Mouse (Mus musculus): ENCODE measurements around the gene Best2.
A peak's percentile ranks its signal among the peaks of the same experiment; 100 is the strongest.

The Best2 gene

DNA sequence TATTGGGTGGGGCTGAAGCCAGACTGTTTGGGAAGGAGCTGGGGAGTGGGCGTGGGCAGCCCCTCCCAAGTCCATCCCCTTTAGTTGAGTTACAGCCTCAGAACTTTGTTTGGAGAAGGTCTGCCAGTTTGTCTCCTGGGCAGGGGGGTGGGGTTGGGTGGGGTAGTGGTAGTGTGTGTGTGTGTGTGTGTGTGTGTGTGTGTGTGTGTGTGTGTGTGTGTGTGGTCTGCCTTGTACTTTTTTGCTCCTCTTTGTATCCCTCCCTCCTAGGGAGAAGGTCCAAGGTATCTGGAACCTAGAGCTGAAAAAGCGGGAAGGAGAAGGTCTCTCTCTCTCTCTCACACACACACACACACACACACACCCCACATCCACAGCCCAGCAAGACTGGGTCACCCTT is at the start of gene Best2:
Gene Best2 (minus strand): TSS at position 101 of the 400 bp plus-strand sequence.
- DNase-seq: no peak

DNA sequence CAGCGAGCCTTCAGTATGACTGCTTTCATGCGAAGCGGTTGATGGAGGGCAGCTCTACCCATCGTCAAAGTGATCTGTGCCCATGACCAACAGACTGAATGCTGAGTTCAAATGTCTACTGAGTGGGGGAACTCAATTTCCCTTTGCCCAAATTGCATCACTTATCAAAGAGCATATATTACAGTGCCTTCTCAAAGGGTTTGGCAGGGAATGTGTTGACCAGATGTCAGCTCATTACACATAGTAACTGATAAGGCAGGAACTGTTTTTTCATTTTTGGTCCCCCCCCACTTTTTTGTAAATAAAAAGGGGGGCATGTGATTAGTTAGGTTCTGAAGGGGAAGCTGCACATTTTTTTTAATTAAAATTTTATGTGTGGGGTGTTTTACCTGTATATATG is 48.3 kb upstream of the Best2 start:
- DNase-seq: no peak

DNA sequence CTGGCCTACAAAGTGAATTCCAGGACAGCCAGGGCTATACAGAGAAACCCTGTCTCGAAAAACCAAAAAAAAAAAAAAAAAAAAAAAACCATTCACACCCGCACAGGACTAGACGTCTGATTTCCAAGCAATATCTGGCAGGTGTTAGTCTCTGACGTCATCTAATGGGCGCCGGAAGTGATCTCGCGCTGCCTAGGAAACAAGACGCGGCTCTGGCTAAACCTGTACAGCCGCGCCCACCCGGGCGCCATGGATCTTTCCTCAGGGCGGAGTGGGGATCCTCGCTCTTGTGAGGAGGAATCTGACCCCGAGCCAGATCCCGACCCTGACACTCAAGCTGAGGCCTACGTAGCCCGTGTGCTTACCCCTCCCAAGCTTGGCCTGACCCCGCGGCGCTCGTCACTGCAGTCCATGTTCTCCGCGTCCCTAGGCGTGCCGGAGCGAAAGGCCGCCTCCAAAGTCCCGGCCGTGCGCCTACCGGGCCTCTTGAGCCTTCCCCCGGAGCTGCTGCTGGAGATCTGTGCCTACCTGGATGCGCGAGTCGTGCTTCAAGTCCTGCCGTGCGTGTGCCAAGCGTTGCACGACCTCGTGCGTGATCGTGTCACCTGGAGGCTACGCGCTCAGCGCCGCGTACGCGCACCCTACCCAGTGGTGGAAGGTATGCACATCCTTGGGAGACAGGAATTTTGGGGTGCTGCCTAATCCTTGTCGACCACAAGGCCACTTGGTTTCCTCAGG is 45.7 kb upstream of the Best2 start, which contains the start of gene Fbxw9:
Gene Fbxw9 (plus strand): TSS at position 177 of the 738 bp plus-strand sequence.
- peak; percentile 98 for DNase-seq

DNA sequence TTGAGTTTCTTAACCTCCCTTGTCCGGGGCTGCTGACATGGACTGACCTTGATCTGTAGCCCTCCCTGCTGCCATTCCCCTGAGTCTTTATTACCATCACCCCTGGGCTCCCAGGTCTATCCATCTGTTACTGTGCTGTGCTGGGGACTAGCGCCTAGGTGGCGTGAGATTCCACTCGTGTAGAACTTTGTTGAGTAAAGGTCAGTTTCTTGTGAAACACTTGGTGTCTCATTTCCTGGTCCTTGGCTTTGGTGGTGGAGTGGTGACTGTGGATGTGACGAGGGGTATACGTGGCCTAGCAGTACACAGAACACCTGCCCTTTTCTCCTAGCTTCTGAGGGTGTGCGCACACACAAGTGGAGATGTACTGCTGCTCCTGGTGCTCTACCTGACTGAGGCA is 43.0 kb upstream of the Best2 start:
- no peak for DNase-seq

DNA sequence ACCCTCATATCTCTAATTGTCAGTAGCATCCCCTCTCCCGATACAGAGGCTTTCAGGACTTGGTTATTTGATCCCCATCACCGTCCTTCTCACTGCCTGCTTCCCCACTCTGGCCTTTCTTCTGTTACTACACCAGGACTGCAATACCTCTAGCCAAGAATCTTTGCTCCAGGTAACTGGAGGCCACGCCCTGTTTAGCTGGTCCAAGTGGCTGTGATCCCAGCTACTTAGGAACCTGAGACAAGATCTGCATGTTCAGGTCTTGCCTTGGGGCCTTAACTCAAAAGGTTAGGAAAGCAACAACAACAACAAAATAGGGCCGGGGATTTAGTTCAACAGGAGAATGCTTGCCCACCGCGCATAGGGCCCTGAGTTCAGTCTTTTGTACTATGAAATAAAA is 29.3 kb upstream of the Best2 start:
- peak; percentile 10 for DNase-seq

DNA sequence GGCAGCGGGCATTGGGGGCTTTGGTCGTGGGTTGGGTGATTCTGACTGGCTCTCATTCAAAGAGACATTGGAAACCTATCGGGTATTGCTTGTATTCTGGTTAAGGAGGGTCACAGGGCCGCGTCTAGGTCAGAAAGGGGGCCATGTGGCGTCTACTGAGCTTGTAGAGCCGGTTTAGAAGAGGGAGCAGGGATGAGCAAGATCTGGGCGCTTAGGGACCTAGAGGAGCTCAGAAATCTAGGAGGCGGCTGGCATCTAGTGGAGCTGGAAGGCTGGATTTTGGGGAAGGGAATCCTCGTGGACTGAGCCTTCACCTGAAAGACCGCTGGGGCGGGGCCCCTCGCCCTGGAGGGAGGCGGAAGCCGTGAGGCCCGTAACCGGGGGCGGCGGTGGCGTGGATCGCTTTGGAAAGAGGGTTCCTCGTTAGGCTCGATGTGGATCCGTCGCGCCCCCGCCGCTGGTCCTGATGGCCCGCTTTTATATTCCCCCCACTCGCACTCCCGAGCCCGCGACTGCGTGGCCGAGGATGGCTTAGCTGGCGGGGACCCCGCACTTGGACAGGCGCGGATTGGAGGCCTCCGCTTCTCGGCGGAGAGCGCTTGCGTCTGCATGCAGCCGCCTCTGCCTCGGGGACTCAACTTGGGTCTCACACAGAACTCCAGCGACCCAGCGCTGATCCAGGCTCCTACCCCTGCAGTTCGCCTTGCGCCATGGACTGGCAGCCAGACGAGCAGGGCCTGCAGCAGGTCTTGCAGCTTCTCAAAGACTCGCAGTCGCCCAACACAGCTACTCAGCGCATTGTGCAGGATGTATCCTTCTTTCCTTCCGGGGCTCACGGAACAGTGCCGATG is 23.6 kb upstream of the Best2 start:
- peak; percentile 52 for DNase-seq

DNA sequence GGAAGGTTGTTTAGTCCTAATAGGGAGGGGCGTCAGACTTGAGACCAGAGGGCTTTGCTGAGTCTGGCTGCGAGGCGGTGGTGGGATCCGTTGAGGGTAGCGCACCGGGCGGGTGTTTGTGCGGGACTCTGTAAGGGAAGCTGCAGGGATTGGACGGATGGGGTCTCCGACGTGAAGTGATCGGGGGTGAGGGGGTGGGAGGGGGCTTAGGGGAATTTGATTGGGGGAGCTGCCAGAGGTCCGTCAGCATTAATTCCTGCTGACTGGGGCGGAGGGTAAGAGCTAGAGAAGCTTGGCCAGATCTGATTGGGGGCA is 23.0 kb upstream of the Best2 start:
- DNase-seq: no peak

DNA sequence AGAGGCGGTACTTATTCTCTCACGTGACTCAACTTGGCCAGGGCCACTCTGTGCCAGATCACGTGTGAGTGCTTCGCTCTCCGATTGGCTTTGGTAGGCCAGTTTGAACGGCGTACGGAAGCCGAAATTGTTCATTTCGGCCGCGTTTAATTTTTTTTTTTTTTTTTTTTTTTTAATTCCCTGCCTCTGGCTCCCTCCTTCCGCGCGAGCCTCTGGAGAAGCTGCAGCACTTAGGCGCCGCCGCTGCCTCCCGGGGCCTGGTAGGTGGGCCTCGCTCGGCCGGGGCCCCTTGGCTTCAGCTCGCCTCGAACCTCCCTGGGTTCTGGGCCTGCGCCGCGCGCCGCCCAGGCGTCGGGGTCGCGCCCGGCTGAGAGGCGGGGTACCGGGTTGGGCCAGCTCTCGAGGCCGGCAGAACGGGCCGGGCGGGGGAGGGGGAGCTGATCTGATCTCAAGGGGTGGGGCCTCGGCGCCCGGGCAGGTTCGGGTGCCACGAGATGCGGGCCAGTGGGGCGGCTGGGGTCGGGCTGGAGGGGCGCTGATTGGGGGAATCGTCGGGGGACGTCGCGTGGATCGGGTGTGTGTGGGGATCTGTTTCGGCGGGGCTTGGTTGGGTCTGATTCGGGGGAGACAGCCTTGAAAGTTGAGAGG is 22.5 kb upstream of the Best2 start, which contains the start of gene Tnpo2:
Gene Tnpo2 (plus strand): TSS at position 198 of the 648 bp plus-strand sequence.
- peak; percentile 98 for DNase-seq

DNA sequence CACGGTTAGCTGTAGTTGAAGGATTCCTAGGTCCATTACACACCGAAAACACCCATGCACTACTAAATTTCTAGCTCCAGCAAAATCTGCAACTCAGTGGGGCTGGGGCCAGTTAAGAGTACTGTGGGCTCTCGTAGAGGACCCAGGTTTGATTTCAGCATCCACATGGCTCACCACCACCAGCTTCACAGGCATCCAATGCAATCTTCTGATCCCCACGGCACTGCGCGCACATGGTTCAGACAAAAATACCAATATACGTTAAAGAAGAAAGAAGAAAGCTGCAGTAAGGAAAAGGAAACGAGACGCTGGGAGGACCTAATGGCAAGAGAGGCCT is 22.0 kb upstream of the Best2 start:
- DNase-seq: no peak

DNA sequence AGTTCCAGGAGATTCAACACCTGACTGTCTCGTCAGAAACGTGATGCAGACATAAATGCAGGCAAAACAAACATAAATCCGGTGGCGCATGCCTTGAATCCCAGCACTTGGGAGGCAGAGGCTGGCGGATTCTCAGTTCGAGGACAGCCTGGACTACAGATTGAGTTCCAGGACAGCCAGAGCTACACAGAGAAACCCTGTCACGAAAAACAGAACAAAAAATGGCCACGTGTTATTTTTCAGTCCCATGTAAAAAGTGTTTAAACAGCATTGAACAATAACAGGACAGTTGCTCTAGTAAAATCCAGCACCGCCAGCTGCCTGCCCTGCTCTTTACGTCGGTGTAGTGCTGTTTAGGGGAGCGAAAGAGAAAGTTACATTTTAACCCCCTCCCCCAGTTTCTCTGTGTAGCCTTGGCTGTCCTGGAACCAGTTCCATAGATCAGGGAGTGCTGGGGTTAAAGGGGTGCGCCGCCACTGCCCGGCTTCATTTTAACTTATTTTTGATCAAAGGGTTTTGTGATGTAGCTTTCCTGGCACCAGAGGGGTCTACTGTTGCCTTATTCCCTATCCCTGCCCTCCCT is 21.5 kb upstream of the Best2 start:
- DNase-seq: peak; percentile 21

DNA sequence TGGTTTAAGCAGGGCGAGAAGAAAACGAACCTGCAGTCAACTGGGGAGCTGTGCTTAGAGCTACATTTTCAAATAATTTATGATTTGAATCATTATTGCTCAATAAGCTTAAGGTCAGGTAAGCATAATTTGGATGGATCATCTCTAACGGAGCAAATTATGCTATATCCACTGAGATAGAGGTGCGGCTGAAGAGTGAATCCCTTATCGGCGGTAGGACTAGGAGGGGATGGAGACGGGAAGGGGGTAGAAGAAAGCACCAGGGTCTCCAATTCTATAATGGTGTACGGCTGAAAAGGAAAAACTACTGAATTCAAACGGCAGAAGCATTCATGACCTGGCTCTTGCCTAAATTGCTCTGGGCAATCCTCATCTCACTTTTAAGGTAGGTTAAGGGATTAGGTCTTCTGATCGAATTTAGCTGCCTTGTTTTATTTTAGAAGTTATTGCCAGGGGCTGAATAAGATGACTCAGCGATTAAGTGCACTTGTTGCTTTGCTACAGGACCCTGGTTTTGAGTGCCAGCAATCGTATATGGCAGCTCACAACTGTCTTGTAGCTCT is 20.9 kb upstream of the Best2 start:
- no peak for DNase-seq

DNA sequence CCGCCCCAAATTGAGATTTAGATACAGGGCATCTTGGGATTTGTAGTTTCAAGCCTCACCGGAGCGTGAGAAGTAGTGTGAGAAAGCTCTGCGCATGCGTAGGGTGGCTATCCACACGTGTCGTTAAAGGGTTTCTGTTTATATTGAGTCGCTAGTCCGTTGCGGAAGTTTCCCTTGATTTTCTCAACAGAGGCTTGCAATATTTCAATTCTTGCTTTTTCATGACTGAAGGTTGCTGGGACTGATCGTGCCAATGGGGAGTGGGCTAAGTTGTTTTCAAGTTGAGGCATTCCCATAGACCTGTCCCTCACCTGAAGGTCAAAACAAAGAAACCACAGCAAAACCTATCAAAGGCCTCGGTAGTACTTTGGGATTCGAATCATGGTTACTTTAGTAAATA is 20.4 kb upstream of the Best2 start:
- peak; percentile 90 for DNase-seq

DNA sequence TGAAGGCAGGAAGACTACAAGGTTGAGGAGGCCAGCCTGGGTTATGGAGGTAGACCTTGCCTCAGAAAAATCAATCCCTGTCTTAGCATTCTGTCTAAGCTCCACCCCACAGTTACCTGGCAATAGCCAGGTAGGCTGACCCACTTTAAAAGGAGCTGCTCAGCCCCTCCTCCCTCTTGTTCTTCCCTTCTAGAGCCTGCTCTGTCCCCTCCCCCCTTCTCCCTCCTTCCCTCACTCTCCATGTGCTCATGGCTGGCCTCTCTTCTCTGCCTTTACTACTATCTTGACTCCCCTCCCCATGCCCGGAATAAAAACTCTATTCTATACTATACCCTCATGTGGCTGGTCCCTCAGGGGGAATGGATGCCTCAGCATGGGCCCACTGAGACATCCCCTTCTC is 19.5 kb upstream of the Best2 start:
- peak; percentile 64 for DNase-seq

DNA sequence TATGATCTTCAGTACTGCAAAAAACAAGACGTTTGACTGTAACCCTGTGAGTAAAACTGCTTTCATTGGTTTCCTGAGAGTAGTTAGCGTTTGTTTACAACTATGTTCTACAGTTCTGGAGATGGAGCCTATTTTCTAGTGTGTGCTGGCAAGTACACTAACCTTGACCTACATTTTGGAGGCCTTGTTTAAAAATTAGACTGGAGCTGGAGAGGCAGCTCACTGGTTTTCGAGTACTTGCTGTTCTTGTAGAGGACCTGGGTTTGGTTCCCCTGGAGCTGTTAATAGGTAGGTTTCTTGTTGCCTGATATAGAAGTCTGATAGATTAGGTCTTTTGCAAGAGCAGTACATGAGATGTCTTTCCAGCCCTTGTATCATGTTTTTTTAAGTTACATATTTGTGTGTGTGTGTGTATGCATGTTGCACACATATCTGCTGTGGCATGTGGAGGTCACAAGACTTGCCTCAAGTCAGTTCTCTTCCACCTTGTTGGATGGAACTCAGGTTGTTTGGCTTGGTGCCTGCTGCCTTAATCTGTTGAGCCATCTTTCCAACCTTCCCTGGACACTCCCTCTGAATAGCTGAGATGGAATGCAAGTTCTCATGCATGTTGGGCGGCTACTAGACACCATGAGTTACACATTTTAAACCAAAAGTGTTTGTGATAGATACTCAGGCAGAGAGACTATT is 18.4 kb upstream of the Best2 start:
- DNase-seq: no peak

DNA sequence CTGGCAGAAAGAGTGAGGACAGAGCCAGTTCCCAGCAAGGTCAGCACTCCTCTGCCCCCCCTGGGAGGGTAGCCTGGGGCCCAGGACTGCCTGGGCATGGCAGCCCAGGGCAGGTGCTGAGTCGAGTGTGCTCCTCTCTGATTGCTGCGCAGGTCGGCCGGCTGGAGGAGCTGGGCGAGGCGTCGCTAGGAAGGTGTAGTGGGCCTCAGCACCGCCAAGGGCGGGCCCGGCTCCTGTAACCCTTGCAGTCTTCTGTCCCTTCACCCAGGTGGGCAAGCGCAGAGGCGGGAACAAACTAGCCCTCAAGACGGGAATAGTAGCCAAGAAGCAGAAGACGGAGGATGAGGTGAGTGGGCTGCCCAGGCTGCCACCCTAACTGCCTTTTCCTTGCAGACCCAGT is 14.9 kb upstream of the Best2 start:
- no peak for DNase-seq

DNA sequence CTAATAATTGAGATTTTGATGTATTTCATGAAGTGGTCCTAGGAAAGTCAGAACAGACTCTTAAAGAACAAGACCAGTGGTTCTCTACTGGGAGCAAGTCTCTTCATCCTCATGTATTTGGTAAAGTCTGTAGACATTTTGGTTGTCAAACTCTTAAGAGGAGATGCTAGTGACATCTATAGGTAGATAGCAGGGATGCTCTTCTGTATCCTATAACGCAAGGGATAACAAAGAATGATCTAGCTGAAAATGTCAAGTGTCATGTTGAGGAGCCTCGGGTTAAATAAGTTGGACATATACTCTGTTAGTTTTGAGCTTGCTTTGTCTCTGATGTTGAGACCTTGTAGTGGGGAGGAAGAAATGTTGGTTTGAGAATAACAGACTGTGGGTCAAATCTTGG is 13.6 kb upstream of the Best2 start:
- no peak for DNase-seq

DNA sequence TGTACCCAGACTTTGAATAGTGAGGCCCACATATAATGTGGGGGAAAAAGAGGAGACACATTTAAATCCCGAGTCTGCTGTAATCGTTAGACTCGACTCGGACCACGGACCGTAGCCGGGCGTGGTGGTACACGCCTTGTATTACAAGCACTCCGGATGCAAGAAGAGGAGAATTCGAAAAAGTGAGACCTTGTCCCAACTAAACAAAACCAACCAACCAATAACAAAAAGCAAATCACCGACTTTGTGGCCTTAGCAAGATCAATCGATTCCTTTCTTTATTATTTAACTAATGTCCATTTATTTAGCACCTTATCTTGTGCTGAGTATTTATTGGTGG is 13.2 kb upstream of the Best2 start:
- peak; percentile 19 for DNase-seq

DNA sequence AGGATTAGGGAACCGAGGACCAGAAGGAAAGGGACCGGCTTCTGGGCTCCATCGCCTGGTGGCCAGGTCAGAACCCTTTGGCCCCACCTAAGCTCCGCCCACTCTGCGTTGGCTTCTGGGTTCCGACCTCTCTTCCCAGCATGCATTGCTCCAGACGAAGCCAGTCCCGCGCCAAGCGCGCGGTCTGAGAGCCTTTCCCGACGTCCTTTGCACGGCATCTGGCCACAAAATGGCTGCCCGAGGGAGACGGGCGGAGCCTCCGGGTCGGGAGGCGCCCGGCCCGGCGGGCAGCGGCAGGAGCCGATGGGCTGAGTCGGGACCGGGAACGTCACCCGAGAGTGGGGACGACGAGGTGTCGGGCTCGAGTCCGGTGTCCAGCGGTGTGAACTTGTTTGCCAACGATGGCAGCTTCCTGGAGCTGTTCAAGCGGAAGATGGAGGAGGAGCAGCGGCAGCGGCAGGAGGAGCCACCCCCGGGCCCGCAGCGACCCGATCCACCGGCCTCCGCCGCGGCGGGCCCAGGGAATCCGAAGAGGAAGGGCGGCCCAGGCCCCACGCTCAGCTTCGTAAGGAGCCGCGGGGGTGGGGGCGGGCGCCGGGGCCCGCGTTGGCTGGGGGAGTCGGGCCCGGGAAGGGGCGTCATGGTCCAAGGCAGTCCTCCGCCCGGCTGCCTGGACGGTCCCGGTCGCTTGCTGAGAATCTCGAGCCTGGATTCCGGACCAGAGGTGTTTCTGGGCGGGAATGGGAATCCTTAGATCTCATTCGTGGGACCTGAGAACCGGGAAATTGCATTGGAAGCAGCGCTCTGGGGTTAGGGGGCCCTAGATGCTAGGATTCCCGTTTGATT is 12.6 kb upstream of the Best2 start, which contains the start of gene Trir:
Gene Trir (plus strand): TSS at position 154 of the 846 bp plus-strand sequence.
- DNase-seq: peak; percentile 99

DNA sequence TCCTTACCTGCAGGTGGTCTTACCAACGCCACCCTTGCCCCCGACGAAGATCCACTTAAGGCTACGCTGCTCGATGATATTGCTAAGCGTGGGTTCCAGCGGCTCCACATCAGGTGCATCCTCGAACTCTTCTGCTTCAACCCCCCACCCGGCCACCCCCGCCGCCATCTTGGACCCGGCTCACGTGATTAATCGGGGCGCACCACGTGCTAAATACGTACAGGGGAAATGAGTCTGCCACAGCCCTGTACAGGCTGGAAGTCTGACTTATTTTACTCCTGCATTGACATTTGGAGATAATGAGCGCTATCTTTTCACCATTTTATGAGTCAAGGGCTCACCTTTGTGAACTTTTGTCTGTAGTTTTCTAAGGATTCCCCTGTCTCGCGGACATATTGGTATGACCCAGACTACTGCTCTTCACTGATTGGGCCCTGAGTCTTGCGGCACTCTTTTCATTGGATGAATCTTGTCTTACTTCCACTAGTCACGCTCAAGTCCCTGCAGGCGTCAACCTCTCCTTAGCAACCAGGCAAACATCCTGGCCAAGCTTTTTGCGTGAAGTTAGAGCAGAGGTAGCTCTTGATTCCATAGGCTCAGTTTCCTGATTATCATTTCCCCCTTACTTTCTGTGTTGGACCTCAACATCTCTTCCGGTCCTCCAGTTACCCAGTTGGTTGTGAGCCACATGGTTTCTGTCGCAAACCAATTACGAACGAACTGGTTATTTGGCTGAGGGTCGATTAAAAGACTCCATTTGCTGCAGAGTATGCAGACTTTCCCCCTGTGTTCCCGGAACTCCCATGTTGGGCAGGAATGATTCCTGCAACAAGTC is 11.0 kb upstream of the Best2 start, which contains the start of gene Asna1:
Gene Asna1 (minus strand): TSS at position 184 of the 835 bp plus-strand sequence.
- DNase-seq: peak; percentile 95

DNA sequence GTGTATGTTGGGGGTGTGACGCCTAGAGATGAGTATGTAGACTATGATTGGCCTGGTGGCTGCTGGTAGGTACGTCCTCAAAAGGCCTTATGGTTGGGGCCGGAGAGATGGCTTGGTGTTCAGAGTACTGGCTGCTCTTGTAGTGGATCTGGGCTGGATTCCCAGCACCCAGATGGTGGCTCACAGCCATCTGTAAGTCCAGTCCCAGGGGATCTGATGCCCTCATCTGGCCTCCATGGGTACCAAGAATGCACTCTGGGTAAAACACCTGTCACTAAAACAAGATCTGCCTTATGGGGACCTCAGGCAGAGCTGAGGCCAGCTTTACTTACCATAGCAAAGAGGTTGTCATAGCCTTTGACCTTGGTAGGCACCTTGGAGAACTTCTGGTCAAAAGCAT is 9.5 kb upstream of the Best2 start:
- no peak for DNase-seq
